Mouse (Mus musculus) embryo, embryonic 10 days (tissue): ENCODE data around the gene Tbc1d8b.

ENCODE experiments used
- DNase-seq: peaks from one replicate; pipeline ENCODE4 v3.0.0-alpha.2; 2015; ENCODE audit warnings: low spot score

Gene Tbc1d8b

GRCm38 (mm10) chrX:139780988-139781387, 96.2 kb downstream of the Tbc1d8b start:
- no peak for DNase-seq

GRCm38 (mm10) chrX:139781563-139781962, 96.8 kb downstream of the Tbc1d8b start:
- no peak for DNase-seq

GRCm38 (mm10) chrX:139782278-139783044, 97.7 kb downstream of the Tbc1d8b start, which contains the start of gene Ripply1:
TSS of gene Ripply1 (minus strand) at chrX:139782353.
- DNase-seq: peak; percentile 24

- no peak for DNase-seq
These were observed 98.2 kb downstream of the Tbc1d8b start for GRCm38 (mm10) chrX:139783045-139783422.

GRCm38 (mm10) chrX:139785764-139786163, 101.0 kb downstream of the Tbc1d8b start:
- no peak for DNase-seq

- DNase-seq: no peak
These were observed 109.5 kb downstream of the Tbc1d8b start for GRCm38 (mm10) chrX:139794072-139794845.

- no peak for DNase-seq
These were observed 111.2 kb downstream of the Tbc1d8b start for GRCm38 (mm10) chrX:139796037-139796436.

- no peak for DNase-seq
These were observed 113.1 kb downstream of the Tbc1d8b start for GRCm38 (mm10) chrX:139797875-139798274.

GRCm38 (mm10) chrX:139799953-139800352, 115.2 kb downstream of the Tbc1d8b start:
- DNase-seq: no peak

- no peak for DNase-seq
These were observed 115.6 kb downstream of the Tbc1d8b start, which contains the start of gene Cldn2 for GRCm38 (mm10) chrX:139800406-139800878. TSS of gene Cldn2 (plus strand) at chrX:139800828.
